Mouse (Mus musculus): ENCODE measurements around the gene Usp26. TPM values are rescaled to one million over a fixed set of nuclear protein-coding genes. Genes with fewer than 3 reads are reported as not detected.

Usp26 gene
- polyA plus RNA-seq (2015; fragmentation: Nextera tagmentation; extraction: Ambion mirVana), result not detected in 2 replicates

DNA sequence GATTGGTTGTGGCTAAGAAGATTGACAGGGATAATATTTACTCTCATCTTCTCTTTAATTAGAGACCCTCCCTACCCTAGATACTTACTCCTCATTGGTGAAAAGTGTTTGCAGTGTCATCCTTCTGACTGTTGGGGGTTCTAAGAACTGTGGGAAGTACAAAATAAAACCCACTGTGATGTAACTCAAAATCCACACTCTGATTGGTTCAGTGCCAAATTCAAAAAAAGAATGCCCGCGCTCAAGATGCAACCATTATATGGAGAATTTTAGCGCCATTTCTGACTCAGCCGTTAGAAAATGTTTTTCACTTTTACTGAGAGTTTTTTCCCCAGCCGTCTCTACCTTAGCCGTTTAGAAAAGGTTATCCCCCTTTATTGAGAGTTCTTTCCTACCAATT, at the start of gene Usp26:
Gene Usp26, minus strand, starts transcription at position 101 of the 400 bp plus-strand sequence.
- Histone ChIP-seq H3K27me3 (ENCODE audit: control insufficient read depth, insufficient read depth, low read depth, low read length) (no peaks in the 10 kb centered on the region), H3K4me2 (ENCODE audit: low read length) (no peak within 1 kb of the TSS), H3K4me1 (ENCODE audit: control insufficient read depth, insufficient read depth, low read length) (no peaks in the 10 kb centered on the region), H3K27ac (ENCODE audit: low read length) (no peak within 1 kb of the TSS), H3K36me3 (ENCODE audit: control insufficient read depth, insufficient read depth, low read length) (no peaks in the 10 kb centered on the region), H3K4me3 (ENCODE audit: low read depth, low read length) (no peak within 1 kb of the TSS), H3K9me3 (replicated peaks; ENCODE audit: control insufficient read depth, low read length, poor library complexity, severe bottlenecking) (0 out of 2 replicates have a peak, but pooled peaks cover 4% of the 10 kb centered on the region), H3K9ac (ENCODE audit: low read depth, low read length) (no peak within 1 kb of the TSS)
- WGBS, result 92% methylated on average over 6 of the region's 6 CpGs
- no peak for ATAC-seq

DNA sequence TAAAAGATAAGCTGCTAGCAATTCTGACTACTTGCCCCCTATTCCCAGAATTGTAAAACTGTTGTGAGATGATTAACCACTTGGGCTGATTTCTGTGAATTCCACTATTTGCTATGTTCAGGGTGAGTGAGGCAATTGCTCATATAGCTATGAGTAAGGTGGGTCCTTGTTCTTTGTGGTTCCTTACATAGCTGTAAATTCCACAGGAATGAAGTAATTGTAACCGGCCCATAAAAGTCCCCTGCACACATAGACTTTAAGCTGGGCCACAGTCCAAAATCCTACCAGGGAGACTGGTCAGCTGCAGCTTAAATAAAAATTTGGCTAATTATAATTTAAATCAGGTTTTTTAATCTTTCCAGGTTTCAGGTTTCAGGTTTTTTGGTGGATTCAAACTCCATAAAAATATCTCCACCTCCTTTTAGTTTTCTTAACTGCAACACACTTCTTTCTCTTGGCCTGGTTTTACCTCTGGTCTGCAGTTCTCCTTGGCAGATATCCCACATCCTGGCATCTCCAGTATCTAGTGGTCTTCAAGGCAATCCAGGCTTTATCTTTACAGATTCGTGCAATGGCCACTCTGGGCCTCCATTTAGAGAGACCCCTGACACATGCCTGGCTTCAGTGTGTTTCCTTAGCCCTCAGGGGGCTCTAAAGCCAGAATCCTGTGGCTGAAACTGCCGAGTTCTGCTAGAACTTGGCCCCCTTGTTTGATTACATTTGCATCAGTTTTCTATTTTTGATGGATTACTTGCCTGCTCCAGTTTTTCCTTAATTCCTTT, 13.6 kb upstream of the Usp26 start:
- Histone ChIP-seq H3K27ac (ENCODE audit: low read length) (no peak overlapping the region), H3K4me2 (ENCODE audit: low read length) (no peak overlapping the region), H3K4me1 (ENCODE audit: control insufficient read depth, insufficient read depth, low read length) (no peaks in the 10 kb centered on the region), H3K9ac (ENCODE audit: low read depth, low read length) (no peak overlapping the region), H3K9me3 (replicated peaks; ENCODE audit: control insufficient read depth, low read length, poor library complexity, severe bottlenecking) (no peaks in the 10 kb centered on the region; the same call in 1 of the 2 replicates), H3K27me3 (ENCODE audit: control insufficient read depth, insufficient read depth, low read depth, low read length) (no peaks in the 10 kb centered on the region), H3K4me3 (ENCODE audit: low read depth, low read length) (no peak overlapping the region), H3K36me3 (ENCODE audit: control insufficient read depth, insufficient read depth, low read length) (no peaks in the 10 kb centered on the region)
- 57% methylated on average over 3 of the region's 3 CpGs for WGBS
- no peak for ATAC-seq

DNA sequence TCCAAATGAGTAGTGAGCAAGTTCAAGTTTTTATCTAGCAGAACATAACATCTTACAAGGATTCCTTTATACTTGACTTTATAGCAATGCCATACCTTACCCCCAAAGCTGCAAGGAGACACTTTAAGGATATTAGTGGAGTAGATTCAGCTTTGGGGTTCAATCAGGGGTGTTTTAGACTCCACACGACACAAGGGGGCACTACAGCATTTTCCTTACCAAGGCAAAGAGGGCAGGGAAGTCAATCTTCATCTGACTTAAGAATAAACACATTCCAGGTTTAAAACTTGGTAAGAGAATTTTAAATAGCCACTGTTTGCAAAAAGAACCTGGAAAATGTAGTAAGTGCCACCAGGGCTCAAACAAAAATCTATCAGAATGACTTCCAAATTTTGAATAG, 33.6 kb downstream of the Usp26 start:
- Histone ChIP-seq H3K36me3 (ENCODE audit: control insufficient read depth, insufficient read depth, low read length) (no peaks in the 10 kb centered on the region), H3K27me3 (ENCODE audit: control insufficient read depth, insufficient read depth, low read depth, low read length) (no peaks in the 10 kb centered on the region), H3K4me3 (ENCODE audit: low read depth, low read length) (no peak overlapping the region), H3K27ac (ENCODE audit: low read length) (no peak overlapping the region), H3K9me3 (replicated peaks; ENCODE audit: control insufficient read depth, low read length, poor library complexity, severe bottlenecking) (no peaks in the 10 kb centered on the region), H3K9ac (ENCODE audit: low read depth, low read length) (no peak overlapping the region), H3K4me1 (ENCODE audit: control insufficient read depth, insufficient read depth, low read length) (no peaks in the 10 kb centered on the region), H3K4me2 (ENCODE audit: low read length) (no peak overlapping the region)
- WGBS, result 7% methylated on average over 1 of the region's 1 CpGs
- ATAC-seq, result no peak

DNA sequence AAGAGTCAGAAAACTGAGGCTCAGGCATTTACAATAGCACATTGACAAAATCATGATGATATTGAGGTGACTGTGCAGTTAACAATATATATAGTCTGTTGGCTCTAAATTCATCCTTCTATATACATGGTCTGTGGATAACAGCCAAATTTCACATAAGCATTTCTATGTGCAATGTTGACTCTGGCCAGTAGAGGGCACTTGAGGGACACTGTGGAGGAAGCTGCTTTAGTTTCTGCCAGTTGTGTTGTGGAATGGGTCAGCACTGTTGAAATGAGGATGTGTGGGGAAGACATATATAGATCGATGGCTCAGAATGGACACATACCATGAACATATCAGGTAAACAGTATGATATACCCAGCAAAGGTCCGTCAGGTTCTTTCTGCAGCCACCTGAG, 64.6 kb downstream of the Usp26 start:
- no peaks in the 10 kb centered on the region for H3K36me3 ChIP-seq (ENCODE audit: control insufficient read depth, insufficient read depth, low read length)
- H3K27me3 ChIP-seq (ENCODE audit: control insufficient read depth, insufficient read depth, low read depth, low read length), result no peaks in the 10 kb centered on the region
- ATAC-seq, result no peak
- WGBS, result 61% methylated on average over 2 of the region's 2 CpGs
- no peak overlapping the region for H3K4me2 ChIP-seq (ENCODE audit: low read length)
- no peaks in the 10 kb centered on the region for H3K9me3 ChIP-seq (replicated peaks; ENCODE audit: control insufficient read depth, low read length, poor library complexity, severe bottlenecking)
- no peak overlapping the region for H3K9ac ChIP-seq (ENCODE audit: low read depth, low read length)
- H3K4me3 ChIP-seq (ENCODE audit: low read depth, low read length), result no peak overlapping the region
- no peak overlapping the region for H3K27ac ChIP-seq (ENCODE audit: low read length)
- no peaks in the 10 kb centered on the region for H3K4me1 ChIP-seq (ENCODE audit: control insufficient read depth, insufficient read depth, low read length)

DNA sequence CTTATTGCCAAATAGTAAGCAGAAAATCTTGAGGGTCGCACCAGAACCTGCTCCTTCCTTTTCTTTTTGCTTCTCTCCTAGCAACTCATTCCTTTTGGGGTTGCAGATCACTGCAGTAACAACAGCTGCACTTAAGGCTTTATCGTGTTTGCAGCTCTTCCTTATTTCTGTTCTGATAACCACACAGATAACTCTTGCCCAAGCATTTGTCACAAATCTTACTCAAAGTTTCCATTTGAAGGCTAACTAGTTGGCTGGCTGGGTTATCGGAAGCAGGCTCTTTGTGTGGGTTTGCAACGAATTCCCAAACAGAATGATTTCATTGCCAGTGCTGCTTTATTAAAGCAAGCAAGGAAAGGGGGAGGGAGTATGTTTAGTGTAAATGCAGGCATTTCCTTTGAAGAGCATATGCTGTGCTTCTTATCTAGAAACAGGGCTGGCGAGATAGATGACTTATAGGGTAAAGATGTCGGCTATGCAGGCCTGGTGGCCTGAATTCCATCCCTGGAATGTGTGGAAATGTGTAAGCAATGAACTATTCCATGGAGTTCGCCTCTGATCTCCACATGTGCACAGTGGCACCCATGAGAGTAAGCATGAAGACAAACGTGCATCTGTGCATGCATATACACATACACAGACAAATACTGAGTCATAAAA, 86.8 kb downstream of the Usp26 start:
- 76% methylated on average over 8 of the region's 8 CpGs for WGBS
- ATAC-seq, result no peak

DNA sequence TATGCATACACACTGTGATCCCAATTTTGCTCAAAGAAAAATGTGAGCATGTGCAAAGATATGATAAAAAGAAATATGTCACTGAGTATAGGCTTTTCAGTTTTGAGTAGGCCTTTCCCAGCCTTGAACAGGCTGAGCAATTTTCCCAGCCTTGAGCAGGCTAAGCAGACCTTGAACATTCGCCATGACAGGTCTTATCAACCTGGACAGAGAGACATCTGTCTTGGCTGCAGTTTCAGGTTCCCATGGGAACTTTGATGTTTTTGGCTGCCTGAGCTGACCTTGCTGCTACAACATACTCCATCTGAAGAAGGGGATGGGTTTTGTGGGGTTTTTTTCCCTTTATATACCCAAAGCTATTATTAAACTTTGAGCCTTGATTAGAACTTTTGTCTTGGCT, 88.0 kb downstream of the Usp26 start:
- H3K4me2 ChIP-seq (ENCODE audit: low read length), result no peak overlapping the region
- no peak overlapping the region for H3K4me3 ChIP-seq (ENCODE audit: low read depth, low read length)
- no peak for ATAC-seq
- no peak overlapping the region for H3K9ac ChIP-seq (ENCODE audit: low read depth, low read length)
- H3K27me3 ChIP-seq (ENCODE audit: control insufficient read depth, insufficient read depth, low read depth, low read length), result no peaks in the 10 kb centered on the region; the same call in 1 of the 2 replicates
- no peak overlapping the region for H3K27ac ChIP-seq (ENCODE audit: low read length)
- 68% methylated on average over 1 of the region's 1 CpGs for WGBS
- no peaks in the 10 kb centered on the region for H3K9me3 ChIP-seq (replicated peaks; ENCODE audit: control insufficient read depth, low read length, poor library complexity, severe bottlenecking)
- no peaks in the 10 kb centered on the region for H3K36me3 ChIP-seq (ENCODE audit: control insufficient read depth, insufficient read depth, low read length)
- H3K4me1 ChIP-seq (ENCODE audit: control insufficient read depth, insufficient read depth, low read length), result no peaks in the 10 kb centered on the region

More for the DNA sequence above, 86.8 kb downstream of the Usp26 start:
- Histone ChIP-seq H3K4me2 (ENCODE audit: low read length) (no peak overlapping the region), H3K9ac (ENCODE audit: low read depth, low read length) (no peak overlapping the region), H3K9me3 (replicated peaks; ENCODE audit: control insufficient read depth, low read length, poor library complexity, severe bottlenecking) (no peaks in the 10 kb centered on the region), H3K27me3 (ENCODE audit: control insufficient read depth, insufficient read depth, low read depth, low read length) (no peaks in the 10 kb centered on the region; the same call in 1 of the 2 replicates), H3K4me3 (ENCODE audit: low read depth, low read length) (no peak overlapping the region), H3K27ac (ENCODE audit: low read length) (no peak overlapping the region), H3K36me3 (ENCODE audit: control insufficient read depth, insufficient read depth, low read length) (no peaks in the 10 kb centered on the region), H3K4me1 (ENCODE audit: control insufficient read depth, insufficient read depth, low read length) (no peaks in the 10 kb centered on the region)

Other genes starting within 250 kb of the Usp26 start
- 31.1 and 34.1 TPM in 2 replicates for gene Hs6st2, start 119.4 kb downstream of the Usp26 start, polyA plus RNA-seq (2015; fragmentation: Nextera tagmentation; extraction: Ambion mirVana)
- not detected in 2 replicates for gene 1700080O16Rik, start 171.5 kb upstream of the Usp26 start, polyA plus RNA-seq (2015; fragmentation: Nextera tagmentation; extraction: Ambion mirVana)

All from midbrain, embryonic 16.5 days (tissue).